Mouse (Mus musculus): ENCODE data around the gene Ifit3.
"Not testable (repeated sequence)": the region's sequence is repeated elsewhere in the genome, so short reads cannot be mapped to it uniquely, and the experiment has no call there.

Ifit3 gene

DNA sequence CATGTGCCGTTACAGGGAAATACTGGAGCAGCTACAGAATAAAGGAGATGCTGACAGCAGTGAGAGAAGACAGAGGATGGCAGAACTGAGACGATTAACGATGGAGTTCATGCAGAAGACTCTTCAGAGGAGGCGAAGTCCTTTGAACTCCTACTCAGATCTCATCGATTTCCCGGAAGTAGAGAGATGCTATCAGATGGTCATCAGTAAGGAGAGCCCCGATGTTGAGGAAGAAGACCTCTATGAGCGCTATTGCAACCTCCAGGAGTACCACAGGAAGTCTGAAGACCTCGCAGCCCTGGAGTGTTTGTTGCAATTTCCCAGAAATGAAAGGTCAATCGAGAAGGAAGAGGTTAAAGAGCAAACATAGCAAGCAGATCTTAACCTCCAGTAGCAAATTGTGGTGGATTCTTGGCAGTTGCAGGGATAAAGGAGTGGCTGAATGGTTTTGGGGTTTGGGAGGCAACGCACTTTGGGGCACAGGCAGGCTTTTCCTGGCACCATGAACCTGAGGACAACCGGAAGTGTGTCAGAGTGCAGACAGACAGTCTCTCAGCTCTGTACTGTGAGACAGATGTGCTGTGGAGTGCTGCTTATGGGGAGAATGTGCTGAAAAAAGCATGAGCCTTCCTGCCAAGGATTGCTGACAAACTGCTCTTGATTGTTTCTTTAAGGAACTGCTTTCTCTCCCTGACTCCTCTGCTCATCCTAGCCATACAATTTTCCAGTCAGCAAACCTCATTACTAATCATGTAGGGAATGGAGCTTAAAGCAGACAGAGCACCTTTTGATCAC is 4.8 kb downstream of the Ifit3 start:
- in situ Hi-C loops (cut with MboI; ENCODE audit: unreplicated experiment in 2 of 2): not testable (repeated sequence)

DNA sequence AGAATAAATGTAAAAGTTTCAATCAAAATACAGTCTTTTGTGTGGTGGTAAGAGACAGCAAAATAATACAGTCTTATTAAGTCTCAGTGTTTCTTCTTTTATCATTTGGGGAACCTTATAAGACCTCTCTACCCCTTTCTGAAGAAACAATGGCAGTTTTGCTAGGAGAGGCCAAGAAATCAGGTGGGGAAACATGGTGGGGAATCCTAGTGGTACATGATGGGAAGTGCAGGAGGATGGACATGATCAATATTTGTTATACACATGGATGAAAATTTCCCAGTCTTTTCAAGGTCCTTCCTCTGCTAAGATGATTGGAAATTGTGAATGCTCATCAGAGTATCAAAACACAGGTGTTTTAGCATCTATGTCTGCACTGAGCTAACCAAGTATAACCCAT is 5.6 kb downstream of the Ifit3 start:
- in situ Hi-C loops (cut with MboI; ENCODE audit: unreplicated experiment in 2 of 2): no loop called here

DNA sequence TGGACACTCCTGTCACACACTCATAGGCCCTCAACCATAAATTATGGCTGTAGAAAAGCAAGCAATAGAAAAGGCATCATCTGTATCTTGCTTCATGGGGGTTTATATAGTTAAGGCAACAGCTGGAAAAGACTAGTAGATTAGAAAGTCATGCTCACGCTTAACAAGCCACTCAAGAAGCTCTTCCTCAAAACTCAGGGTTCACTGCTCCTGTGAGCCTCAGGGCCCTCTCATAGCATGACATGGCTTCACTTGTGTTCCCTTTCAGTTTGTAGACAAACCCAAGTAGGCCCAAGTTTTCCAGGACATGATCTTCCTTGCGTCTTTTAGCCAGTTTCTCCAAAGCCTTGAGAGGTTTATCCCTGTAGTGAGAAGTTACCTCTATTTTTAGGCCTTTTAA is 10.1 kb downstream of the Ifit3 start:
- in situ Hi-C loops (cut with MboI; ENCODE audit: unreplicated experiment in 2 of 2): loop anchor here in 1 of 2 experiments (5.0 kb wide), 1 partner anchor 36 kb away; no protein-coding TSS in a partner anchor

DNA sequence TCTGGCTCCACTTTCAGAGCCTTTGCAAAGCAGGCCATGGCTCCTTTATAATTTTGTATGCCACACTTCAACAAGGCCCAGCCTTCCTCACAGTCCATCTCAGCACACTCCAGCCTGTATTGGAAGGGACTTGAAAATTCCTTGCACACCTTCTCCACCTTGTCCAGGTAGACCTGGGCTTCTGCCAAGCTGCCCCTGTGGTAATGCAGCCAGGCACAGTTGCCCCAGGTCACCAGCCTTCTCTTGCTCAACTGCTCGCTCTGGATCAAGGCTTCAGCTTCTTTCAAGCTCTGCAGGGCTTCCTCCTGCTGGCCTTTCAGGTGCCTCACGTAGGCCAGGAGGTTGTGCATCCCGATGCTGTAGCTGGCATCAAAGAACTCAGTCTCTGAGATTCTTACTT is 11.2 kb downstream of the Ifit3 start:
- in situ Hi-C loops (cut with MboI; ENCODE audit: unreplicated experiment in 2 of 2): loop anchor here in 1 of 2 experiments (5.0 kb wide), 1 partner anchor 37 kb away; no protein-coding TSS in a partner anchor

DNA sequence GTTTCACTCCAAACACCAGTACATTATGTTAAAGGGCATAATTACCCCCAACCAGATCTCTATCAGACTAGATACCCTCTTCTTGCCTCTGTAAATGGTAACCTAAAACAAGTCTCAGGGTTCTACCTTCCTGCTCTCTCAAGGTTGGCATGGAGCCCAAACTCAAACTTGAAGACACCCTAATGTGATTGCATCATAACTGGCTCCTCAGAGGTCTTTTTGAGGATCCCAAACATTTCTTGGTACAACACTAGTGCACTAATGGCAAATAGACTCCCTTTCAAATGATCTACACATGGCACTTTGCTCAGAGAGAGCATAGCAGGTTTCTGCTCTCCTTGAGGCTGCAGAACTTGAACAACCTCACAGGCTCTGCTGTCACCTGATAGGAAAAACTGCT is 13.5 kb downstream of the Ifit3 start:
- in situ Hi-C loops (cut with MboI; ENCODE audit: unreplicated experiment in 2 of 2): loop anchor here in 1 of 2 experiments (5.0 kb wide), 1 partner anchor 40 kb away; no protein-coding TSS in a partner anchor

DNA sequence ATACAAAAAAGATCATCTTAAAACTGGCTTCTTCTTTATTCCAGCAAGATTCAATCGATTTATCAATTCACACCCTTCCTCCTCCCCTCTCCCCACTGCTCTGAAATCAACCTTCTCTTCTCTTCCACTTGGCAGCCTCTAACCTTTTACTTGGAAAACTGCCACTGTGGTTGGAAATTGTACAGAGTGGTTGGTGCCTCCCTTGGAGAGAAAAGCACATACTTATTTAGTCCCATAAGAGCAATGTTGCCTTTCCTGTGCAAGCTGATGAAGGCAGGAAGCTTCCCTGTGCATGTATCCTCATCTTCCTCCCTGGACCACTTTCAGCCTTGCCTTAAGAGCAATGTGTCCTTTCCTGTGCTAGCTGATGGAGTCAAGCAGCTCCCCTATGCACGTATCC is 15.0 kb downstream of the Ifit3 start:
- in situ Hi-C loops (cut with MboI; ENCODE audit: unreplicated experiment in 2 of 2): loop anchor here in 1 of 2 experiments (5.0 kb wide), 1 partner anchor 41 kb away; no protein-coding TSS in a partner anchor

DNA sequence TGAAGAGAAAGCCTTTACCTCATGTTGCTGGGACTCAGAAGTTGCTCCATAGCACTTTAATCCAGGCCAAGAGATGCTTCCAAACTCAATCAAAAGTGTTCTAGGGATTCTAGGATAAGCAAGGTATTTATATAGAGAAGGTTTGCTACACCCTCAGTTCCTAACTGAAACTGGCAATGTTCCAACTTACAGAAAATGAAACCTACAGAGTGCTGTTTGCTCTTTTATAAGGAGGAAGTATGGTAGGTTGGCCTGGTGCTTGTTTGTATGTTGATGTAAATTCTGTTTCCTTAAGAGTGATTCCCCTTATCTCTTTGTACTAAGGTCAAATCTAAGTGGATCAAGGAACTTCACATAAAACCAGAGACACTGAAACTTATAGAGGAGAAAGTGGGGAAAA is 15.9 kb downstream of the Ifit3 start:
- in situ Hi-C loops (cut with MboI; ENCODE audit: unreplicated experiment in 2 of 2): loop anchor here in 1 of 2 experiments (5.0 kb wide), 1 partner anchor 42 kb away; no protein-coding TSS in a partner anchor

DNA sequence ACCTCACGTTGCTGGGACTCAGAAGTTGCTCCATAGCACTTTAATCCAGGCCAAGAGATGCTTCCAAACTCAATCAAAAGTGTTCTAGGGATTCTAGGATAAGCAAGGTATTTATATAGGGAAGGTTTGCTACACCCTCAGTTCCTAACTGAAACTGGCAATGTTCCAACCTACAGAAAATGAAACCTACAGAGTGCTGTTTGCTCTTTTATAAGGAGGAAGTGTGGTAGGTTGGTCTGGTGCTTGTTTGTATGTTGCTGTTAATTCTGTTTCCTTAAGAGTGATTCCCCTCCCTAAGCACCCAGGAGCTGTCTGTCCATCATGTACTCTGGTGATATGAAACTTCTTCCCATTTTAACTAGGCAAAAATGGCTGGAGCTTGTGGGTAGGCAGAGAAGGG is 18.6 kb downstream of the Ifit3 start, which contains the start of gene Ifit1bl1:
TSS of gene Ifit1bl1 (minus strand) at position 69 of the 400 bp plus-strand sequence.
- in situ Hi-C loops (cut with MboI; ENCODE audit: unreplicated experiment in 2 of 2): not testable (repeated sequence)

DNA sequence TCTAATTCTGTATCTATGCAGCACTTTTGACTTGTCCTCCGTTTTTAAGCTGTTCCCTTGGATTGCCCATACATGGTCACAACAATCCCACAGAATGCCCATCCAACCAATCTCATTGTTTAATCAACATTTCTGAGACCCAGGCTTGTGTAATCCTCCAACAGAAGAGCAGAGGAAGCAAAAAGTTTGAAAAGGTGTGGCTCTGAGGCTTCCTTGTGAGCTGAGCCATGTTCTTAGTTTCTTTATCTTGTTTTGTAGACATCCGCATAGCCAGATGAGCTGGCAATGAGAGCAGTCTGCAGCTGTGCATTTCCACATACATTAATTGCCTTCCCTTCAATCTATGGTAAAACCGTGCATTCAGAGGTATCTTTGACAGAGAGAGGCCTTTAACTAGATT is 22.1 kb downstream of the Ifit3 start:
- in situ Hi-C loops (cut with MboI; ENCODE audit: unreplicated experiment in 2 of 2): no loop called here

DNA sequence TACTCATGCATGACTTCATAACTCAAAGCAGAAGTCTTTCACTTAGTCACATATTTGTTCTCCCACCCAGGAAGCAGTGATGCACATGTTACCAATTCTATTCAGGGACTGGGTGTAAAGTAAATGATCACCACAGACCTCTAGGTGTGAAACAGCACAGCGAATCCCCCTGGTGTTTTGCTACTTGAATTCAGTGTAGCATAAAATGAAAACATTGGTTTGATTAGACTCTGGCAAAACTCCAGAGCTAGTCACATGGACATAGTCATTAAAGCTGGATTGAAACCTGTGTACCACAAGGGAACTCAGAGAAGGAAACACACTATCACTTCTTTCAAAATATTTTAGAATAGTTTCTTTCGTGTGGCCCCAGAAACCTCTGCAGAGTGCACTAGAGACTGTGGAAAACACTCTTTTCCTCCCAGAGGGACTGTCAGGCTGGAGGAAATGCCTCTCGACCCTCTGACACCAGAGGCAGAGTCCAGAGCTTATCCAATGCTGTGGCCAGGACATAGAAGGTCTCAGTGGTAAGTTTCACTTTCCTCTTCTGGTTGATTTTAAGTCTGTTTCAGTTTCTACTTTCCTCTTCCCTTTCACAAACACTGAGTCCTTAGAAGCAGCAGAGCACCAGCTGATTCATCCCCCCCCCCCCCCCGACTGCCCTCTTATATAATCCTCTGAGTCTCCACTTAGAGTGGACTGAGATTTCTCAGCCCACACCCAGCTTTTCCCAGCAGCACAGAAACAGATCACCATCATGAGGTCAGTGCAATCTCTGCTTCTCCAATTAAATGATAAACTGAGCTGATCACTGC is 24.1 kb downstream of the Ifit3 start, which contains the start of gene Ifit3b:
TSS of gene Ifit3b (plus strand) at position 734 of the 815 bp plus-strand sequence.
- in situ Hi-C loops (cut with MboI; ENCODE audit: unreplicated experiment in 2 of 2): not testable (repeated sequence)

DNA sequence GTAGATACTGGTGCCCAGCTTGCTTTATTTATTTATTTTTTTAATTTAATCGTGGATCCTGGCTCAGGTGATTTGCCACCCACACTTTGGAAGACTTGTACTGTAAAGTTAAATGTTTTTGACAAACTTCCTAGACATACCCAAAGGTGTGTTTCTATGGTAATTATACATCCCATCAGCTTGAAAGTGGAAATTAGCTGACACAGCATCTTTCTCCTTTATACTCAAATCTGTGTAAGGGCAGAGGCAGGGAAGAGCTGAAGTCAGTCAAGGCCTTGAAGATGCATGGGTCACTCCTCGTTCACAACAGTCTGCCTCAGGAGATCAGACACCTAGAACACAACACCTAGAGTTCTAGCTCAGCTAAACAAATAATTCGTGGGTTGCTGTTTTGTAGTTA is 26.8 kb downstream of the Ifit3 start:
- in situ Hi-C loops (cut with MboI; ENCODE audit: unreplicated experiment in 2 of 2): not testable (repeated sequence)

DNA sequence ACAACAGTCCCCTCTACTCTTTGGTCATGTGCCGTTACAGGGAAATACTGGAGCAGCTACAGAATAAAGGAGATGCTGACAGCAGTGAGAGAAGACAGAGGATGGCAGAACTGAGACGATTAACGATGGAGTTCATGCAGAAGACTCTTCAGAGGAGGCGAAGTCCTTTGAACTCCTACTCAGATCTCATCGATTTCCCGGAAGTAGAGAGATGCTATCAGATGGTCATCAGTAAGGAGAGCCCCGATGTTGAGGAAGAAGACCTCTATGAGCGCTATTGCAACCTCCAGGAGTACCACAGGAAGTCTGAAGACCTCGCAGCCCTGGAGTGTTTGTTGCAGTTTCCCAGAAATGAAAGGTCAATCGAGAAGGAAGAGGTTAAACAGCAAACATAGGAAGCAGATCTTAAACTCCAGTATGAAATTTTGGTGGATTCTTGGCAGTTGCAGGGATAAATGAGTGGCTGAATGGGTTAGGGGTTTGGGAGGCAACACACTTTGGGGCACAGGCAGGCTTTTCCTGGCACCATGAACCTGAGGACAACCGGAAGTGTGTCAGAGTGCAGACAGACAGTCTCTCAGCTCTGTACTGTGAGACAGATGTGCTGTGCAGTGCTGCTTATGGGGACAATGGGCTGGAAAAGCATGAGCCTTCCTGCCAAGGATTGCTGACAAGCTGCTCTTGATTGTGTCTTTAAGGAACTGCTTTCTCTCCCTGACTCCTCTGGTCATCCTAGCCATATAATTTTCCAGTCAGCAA is 29.1 kb downstream of the Ifit3 start:
- in situ Hi-C loops (cut with MboI; ENCODE audit: unreplicated experiment in 2 of 2): not testable (repeated sequence)

DNA sequence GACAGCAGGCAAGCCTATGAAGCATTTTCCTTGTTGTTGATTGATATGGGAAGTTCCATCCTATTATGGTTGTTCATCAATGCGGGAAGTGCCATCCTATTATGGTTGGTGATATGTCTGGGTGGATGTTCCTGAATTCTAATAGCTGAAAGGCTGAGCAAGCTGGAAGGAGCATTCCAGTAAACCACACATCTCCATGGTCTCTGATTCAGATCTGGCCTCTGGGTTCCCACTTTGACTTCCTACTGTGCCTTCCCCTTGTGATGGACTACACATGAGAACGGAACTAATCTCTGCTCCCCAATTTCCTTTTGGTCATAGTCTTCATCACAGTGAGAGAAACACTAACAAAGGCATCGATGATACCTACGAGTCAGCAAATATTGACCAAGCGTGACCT is 37.5 kb downstream of the Ifit3 start:
- in situ Hi-C loops (cut with MboI; ENCODE audit: unreplicated experiment in 2 of 2): no loop called here

DNA sequence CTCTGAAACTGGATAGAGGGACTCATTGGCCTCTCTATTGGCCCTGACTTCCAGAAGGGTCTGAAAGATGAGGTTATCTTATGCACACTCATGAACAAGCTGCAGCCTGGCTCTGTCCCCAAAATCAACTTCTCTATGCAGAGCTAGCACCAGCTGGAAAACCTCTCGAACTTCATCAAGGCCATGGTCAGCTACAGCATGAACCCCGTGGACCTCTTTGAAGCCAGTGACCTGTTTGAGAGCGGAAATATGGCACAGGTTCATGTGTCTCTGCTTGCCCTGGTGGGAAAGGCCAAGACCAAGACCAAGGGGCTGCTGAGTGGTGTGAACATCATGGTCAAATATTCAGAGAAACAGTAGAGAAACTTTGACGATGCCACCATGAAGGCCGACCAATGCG is 40.5 kb downstream of the Ifit3 start:
- in situ Hi-C loops (cut with MboI; ENCODE audit: unreplicated experiment in 2 of 2): no loop called here

DNA sequence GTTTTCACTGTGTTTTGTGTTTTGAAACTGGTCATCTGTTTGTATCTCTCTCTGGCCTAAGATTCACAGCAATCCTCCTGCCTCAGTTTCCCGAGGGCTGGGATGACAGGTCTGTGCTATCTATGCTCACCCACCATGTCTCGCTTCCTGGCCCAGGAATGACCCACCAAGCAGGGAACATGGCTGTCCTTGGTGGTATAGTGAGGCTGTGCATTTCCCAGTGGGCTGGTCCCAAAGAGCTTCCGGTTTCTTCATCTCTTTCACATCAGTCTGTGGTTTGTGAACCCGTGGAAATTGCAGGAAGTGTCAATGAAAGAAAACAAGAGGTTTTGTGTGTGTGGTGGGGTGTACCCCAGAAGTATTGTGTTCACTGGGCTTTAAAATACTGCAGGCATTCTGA is 41.3 kb downstream of the Ifit3 start:
- in situ Hi-C loops (cut with MboI; ENCODE audit: unreplicated experiment in 2 of 2): no loop called here

DNA sequence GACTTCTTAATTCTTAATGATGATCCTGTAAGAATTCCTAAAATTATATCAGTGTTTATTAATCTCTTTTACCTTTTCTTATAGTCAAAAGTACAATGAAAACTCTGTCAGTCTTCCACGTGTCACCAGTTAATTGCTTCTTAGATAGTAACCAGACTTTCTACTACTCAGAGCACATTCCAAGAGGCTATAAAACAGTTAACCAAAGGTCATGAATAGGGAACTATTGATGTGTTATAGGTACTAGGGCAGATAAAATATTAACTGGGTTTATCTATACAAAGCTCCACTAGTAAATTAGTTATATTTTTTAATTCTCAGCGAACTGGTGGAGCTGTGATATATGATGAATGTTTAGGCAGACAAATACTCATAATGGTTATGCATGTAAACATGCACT is 44.2 kb downstream of the Ifit3 start:
- in situ Hi-C loops (cut with MboI; ENCODE audit: unreplicated experiment in 2 of 2): no loop called here

DNA sequence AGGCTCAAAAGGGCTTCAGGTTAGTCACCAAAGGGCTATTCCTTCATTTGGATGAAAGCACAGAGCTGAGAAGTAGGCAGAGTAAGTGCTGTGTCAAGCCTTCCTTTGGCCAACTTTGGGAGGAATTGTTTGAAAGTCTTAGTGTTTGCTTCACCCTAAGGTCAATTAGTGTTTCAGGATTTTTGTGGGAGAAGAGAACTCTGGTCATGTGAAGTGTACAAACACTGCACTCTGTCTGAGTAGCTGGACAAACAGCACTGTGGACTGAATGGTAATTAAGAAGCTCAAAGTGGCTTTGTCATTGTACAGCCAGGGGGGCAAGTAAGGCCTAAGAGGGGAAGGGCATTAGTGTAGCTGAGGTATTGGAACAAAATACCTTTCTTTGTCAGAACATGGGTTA is 48.2 kb downstream of the Ifit3 start:
- in situ Hi-C loops (cut with MboI; ENCODE audit: unreplicated experiment in 2 of 2): no loop called here

DNA sequence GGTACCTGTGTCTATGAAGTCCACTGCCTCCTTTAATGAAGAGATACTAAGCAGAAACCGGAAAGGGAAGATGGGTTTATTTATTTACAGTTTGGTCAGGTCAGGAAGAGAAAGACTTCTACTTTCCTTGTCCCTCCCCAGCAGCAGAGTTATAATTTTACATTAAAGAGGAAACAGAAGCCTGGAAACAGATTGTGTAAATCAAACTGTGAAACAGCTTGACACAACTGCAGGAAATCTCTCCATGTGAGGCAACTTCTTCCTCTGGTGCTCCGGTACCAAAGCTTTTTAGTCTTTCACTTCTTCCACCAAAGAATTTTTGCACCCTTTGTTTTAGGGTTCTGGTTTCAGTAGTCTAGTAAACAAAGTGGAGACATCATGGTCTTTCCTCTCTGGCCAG is 50.2 kb downstream of the Ifit3 start:
- in situ Hi-C loops (cut with MboI; ENCODE audit: unreplicated experiment in 2 of 2): no loop called here

DNA sequence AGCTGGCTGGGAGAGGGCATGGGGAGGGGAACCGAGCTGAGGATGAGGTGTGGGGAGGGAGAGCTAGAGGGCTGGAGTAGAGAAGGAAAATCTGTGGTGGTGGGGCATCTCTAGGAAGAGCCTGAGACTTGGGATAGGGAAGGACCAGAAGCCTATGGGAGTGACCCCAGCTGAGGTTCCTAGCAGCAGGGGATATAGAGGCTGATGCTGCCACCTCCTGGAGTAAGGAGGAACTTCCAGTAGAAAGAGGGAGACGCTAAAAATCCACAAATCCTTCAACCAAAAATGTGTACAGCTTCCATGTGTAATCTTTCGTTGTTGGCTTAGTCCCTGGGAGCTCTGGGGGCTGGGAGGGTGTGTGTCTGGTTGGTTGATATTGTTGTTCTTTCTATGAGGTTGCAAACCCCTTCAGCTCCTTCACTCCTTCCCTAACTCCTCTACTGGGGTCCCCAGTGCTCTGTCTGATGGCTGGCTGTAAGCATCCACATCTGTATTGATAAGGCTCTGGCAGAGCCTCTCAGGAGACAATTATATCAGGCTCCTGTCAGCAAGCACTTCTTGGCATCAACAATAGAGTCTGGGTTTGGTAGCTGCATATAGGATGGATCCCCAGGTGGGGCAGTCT is 53.7 kb downstream of the Ifit3 start:
- in situ Hi-C loops (cut with MboI; ENCODE audit: unreplicated experiment in 2 of 2): loop anchor here (5.0 kb wide), 1 partner anchor 90 kb away; no protein-coding TSS in a partner anchor

Measured in v-Abl transformed pro-B cells (cell line).